Mouse (Mus musculus): ENCODE measurements around the gene Ifit3b. TPM values are rescaled to one million over a fixed set of nuclear protein-coding genes. Genes with fewer than 3 reads are reported as not detected.
"Not testable (repeated sequence)": the region's sequence is repeated elsewhere in the genome, so short reads cannot be mapped to it uniquely, and the experiment has no call there.

Ifit3b gene
- total RNA-seq, 1 experiment from 2014 or later, result 0.74 TPM

- ATAC-seq (replicated peaks in 1 of 2; ENCODE audit: insufficient read depth in 1 of 2, low FRiP score in 2 of 2, low TSS enrichment in 1 of 2, low read depth in 1 of 2, poor library complexity in 2 of 2, severe bottlenecking in 2 of 2), result peak; percentile 44 to 58; a peak in 2 of 4 replicates
Measured at GRCm38 (mm10) chr19:34598341-34598740, 9.4 kb upstream of the Ifit3b start.

- peak in 1 of 2 experiments; percentile 24; a peak in 1 of 4 replicates for ATAC-seq (replicated peaks in 1 of 2; ENCODE audit: insufficient read depth in 1 of 2, low FRiP score in 2 of 2, low TSS enrichment in 1 of 2, low read depth in 1 of 2, poor library complexity in 2 of 2, severe bottlenecking in 2 of 2)
Measured at GRCm38 (mm10) chr19:34599250-34599649, 8.5 kb upstream of the Ifit3b start.

- peak; percentile 31 to 48; a peak in 1 of 4 replicates for ATAC-seq (replicated peaks in 1 of 2; ENCODE audit: insufficient read depth in 1 of 2, low FRiP score in 2 of 2, low TSS enrichment in 1 of 2, low read depth in 1 of 2, poor library complexity in 2 of 2, severe bottlenecking in 2 of 2)
Measured at GRCm38 (mm10) chr19:34601888-34602287, 5.9 kb upstream of the Ifit3b start, which contains the start of gene Ifit1bl1. TSS of gene Ifit1bl1 (minus strand) at chr19:34601956.

GRCm38 (mm10) chr19:34605472-34605871, 2.3 kb upstream of the Ifit3b start:
- no peak for ATAC-seq (replicated peaks in 1 of 2; ENCODE audit: insufficient read depth in 1 of 2, low FRiP score in 2 of 2, low TSS enrichment in 1 of 2, low read depth in 1 of 2, poor library complexity in 2 of 2, severe bottlenecking in 2 of 2)

GRCm38 (mm10) chr19:34610118-34610517, 2.3 kb downstream of the Ifit3b start:
- not testable (repeated sequence) for ATAC-seq (replicated peaks in 1 of 2; ENCODE audit: insufficient read depth in 1 of 2, low FRiP score in 2 of 2, low TSS enrichment in 1 of 2, low read depth in 1 of 2, poor library complexity in 2 of 2, severe bottlenecking in 2 of 2)

- not testable (repeated sequence) for ATAC-seq (replicated peaks in 1 of 2; ENCODE audit: insufficient read depth in 1 of 2, low FRiP score in 2 of 2, low TSS enrichment in 1 of 2, low read depth in 1 of 2, poor library complexity in 2 of 2, severe bottlenecking in 2 of 2)
Measured at GRCm38 (mm10) chr19:34612243-34613001, 4.7 kb downstream of the Ifit3b start.

GRCm38 (mm10) chr19:34620871-34621270, 13.1 kb downstream of the Ifit3b start:
- no peak for ATAC-seq (replicated peaks in 1 of 2; ENCODE audit: insufficient read depth in 1 of 2, low FRiP score in 2 of 2, low TSS enrichment in 1 of 2, low read depth in 1 of 2, poor library complexity in 2 of 2, severe bottlenecking in 2 of 2)

GRCm38 (mm10) chr19:34623781-34624180, 16.0 kb downstream of the Ifit3b start:
- no peak for ATAC-seq (replicated peaks in 1 of 2; ENCODE audit: insufficient read depth in 1 of 2, low FRiP score in 2 of 2, low TSS enrichment in 1 of 2, low read depth in 1 of 2, poor library complexity in 2 of 2, severe bottlenecking in 2 of 2)

GRCm38 (mm10) chr19:34624663-34625062, 16.9 kb downstream of the Ifit3b start:
- peak in 1 of 2 experiments; percentile 66; a peak in 1 of 4 replicates for ATAC-seq (replicated peaks in 1 of 2; ENCODE audit: insufficient read depth in 1 of 2, low FRiP score in 2 of 2, low TSS enrichment in 1 of 2, low read depth in 1 of 2, poor library complexity in 2 of 2, severe bottlenecking in 2 of 2)

- ATAC-seq (replicated peaks in 1 of 2; ENCODE audit: insufficient read depth in 1 of 2, low FRiP score in 2 of 2, low TSS enrichment in 1 of 2, low read depth in 1 of 2, poor library complexity in 2 of 2, severe bottlenecking in 2 of 2), result no peak
Measured at GRCm38 (mm10) chr19:34627496-34627895, 19.7 kb downstream of the Ifit3b start.

- no peak for ATAC-seq (replicated peaks in 1 of 2; ENCODE audit: insufficient read depth in 1 of 2, low FRiP score in 2 of 2, low TSS enrichment in 1 of 2, low read depth in 1 of 2, poor library complexity in 2 of 2, severe bottlenecking in 2 of 2)
Measured at GRCm38 (mm10) chr19:34631487-34631886, 23.7 kb downstream of the Ifit3b start.

- peak in 1 of 2 experiments; percentile 75; a peak in 1 of 4 replicates for ATAC-seq (replicated peaks in 1 of 2; ENCODE audit: insufficient read depth in 1 of 2, low FRiP score in 2 of 2, low TSS enrichment in 1 of 2, low read depth in 1 of 2, poor library complexity in 2 of 2, severe bottlenecking in 2 of 2)
Measured at GRCm38 (mm10) chr19:34633484-34633883, 25.7 kb downstream of the Ifit3b start.

- ATAC-seq (replicated peaks in 1 of 2; ENCODE audit: insufficient read depth in 1 of 2, low FRiP score in 2 of 2, low TSS enrichment in 1 of 2, low read depth in 1 of 2, poor library complexity in 2 of 2, severe bottlenecking in 2 of 2), result peak; percentile 48 to 52; a peak in 1 of 4 replicates
Measured at GRCm38 (mm10) chr19:34636933-34637557, 29.3 kb downstream of the Ifit3b start.

- ATAC-seq (replicated peaks in 1 of 2; ENCODE audit: insufficient read depth in 1 of 2, low FRiP score in 2 of 2, low TSS enrichment in 1 of 2, low read depth in 1 of 2, poor library complexity in 2 of 2, severe bottlenecking in 2 of 2), result peak; percentile 92 to 93
Measured at GRCm38 (mm10) chr19:34640623-34641022, 32.9 kb downstream of the Ifit3b start, which contains the start of the genes Ifit1bl2 and Ifit1. TSS of gene Ifit1bl2 (minus strand) at chr19:34640743. TSS of gene Ifit1 (plus strand) at chr19:34640871.

GRCm38 (mm10) chr19:34642616-34643015, 34.8 kb downstream of the Ifit3b start:
- no peak for ATAC-seq (replicated peaks in 1 of 2; ENCODE audit: insufficient read depth in 1 of 2, low FRiP score in 2 of 2, low TSS enrichment in 1 of 2, low read depth in 1 of 2, poor library complexity in 2 of 2, severe bottlenecking in 2 of 2)

- not testable (repeated sequence) for ATAC-seq (replicated peaks in 1 of 2; ENCODE audit: insufficient read depth in 1 of 2, low FRiP score in 2 of 2, low TSS enrichment in 1 of 2, low read depth in 1 of 2, poor library complexity in 2 of 2, severe bottlenecking in 2 of 2)
Measured at GRCm38 (mm10) chr19:34647630-34648029, 39.9 kb downstream of the Ifit3b start.

- no peak for ATAC-seq (replicated peaks in 1 of 2; ENCODE audit: insufficient read depth in 1 of 2, low FRiP score in 2 of 2, low TSS enrichment in 1 of 2, low read depth in 1 of 2, poor library complexity in 2 of 2, severe bottlenecking in 2 of 2)
Measured at GRCm38 (mm10) chr19:34650276-34650675, 42.5 kb downstream of the Ifit3b start.

- ATAC-seq (replicated peaks in 1 of 2; ENCODE audit: insufficient read depth in 1 of 2, low FRiP score in 2 of 2, low TSS enrichment in 1 of 2, low read depth in 1 of 2, poor library complexity in 2 of 2, severe bottlenecking in 2 of 2), result no peak
Measured at GRCm38 (mm10) chr19:34650997-34651396, 43.2 kb downstream of the Ifit3b start.

All from hematopoietic stem cell, adult 5-6 weeks (primary cell).